Mouse (Mus musculus): ENCODE results near the gene Nkiras2. TPM values are rescaled to one million over a fixed set of nuclear protein-coding genes. Genes with fewer than 3 reads are reported as not detected.

Gene Nkiras2
- polyA plus RNA-seq, 1 experiment from 2014 or later, result 19.7 TPM

DNA sequence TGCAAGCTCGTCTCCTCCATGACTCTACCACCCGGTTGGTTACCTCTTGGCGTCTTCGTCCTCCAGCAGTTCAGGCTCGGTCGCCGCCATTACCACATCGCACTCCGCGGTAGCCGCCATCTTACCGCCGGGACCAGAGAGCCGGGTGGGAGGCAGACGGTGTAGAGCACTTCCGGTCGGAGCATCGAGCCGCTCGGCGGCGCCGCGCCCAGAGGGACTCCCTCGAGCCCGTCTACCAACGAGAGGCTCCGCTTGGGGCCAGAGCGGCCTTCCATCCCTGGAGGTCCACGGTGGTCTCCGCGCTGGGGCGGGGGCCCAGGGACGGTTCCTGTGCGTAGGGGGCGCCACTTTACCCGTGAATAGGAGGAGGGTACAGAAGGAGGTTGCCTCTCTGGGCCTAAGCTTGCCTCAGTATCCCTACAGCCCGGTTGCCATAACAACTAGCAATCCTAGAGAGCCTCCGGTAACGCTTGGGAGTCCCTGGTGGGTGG, 486 bp downstream of the Nkiras2 start:
- ATAC-seq (ENCODE audit: low read depth), result peak; percentile 91

DNA sequence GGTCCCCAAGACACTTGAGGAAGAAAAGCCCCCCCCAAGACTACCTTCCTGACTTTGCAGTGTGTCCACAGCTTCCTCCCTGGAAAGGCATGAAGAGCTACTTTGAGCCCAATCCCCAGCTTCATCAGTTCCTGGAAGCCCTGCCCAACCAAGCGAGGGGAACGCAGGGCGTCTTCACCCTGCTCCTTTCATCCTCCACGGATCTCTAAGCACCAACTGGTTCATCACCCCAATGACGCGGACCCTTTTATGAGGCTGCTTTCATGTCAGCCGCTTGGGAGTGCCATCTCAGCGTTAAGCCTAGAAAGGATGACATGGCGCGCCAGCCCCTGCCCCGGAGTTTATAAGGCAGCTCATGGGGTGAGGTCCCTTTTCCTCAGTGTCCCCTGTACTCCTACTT, 938 bp downstream of the Nkiras2 start, which contains the start of gene Dnajc7:
Gene Dnajc7 (minus strand): TSS at position 187 of the 400 bp plus-strand sequence.
- Histone ChIP-seq H3K9ac (ENCODE audit: low read depth, low read length) (peak within 1 kb of the TSS; percentile 90), H3K4me1 (ENCODE audit: control insufficient read depth, low read depth, low read length) (peaks cover 38% of the 10 kb centered on the region), H3K9me3 (replicated peaks; ENCODE audit: control insufficient read depth, low read length) (no peaks in the 10 kb centered on the region), H3K36me3 (ENCODE audit: control insufficient read depth, insufficient read depth) (peaks cover 3% of the 10 kb centered on the region; the same call in 1 of the 2 replicates), H3K27me3 (ENCODE audit: control insufficient read depth, insufficient read depth, low read depth, low read length) (no peaks in the 10 kb centered on the region), H3K4me3 (ENCODE audit: low read depth, low read length) (peak within 1 kb of the TSS; percentile 95), H3K4me2 (ENCODE audit: low read depth, low read length) (peak within 1 kb of the TSS; percentile 90), H3K27ac (ENCODE audit: low read length) (peak within 1 kb of the TSS; percentile 81)
- WGBS (ENCODE audit: insufficient replicate concordance), result 10% methylated on average over 11 of the region's 11 CpGs
- no peak for ATAC-seq (ENCODE audit: low read depth)

More for the DNA sequence above, 486 bp downstream of the Nkiras2 start:
- peak overlapping the region; percentile 90 for H3K9ac ChIP-seq (ENCODE audit: low read depth, low read length)
- H3K4me3 ChIP-seq (ENCODE audit: low read depth, low read length), result peak overlapping the region; percentile 95
- peaks cover 38% of the 10 kb centered on the region for H3K4me1 ChIP-seq (ENCODE audit: control insufficient read depth, low read depth, low read length)
- H3K27ac ChIP-seq (ENCODE audit: low read length), result peak overlapping the region; percentile 81
- peak overlapping the region; percentile 90 for H3K4me2 ChIP-seq (ENCODE audit: low read depth, low read length)
- no peaks in the 10 kb centered on the region for H3K27me3 ChIP-seq (ENCODE audit: control insufficient read depth, insufficient read depth, low read depth, low read length)
- under 1% methylated on average over 40 of the region's 40 CpGs for WGBS (ENCODE audit: insufficient replicate concordance)
- H3K9me3 ChIP-seq (replicated peaks; ENCODE audit: control insufficient read depth, low read length), result no peaks in the 10 kb centered on the region
- no peaks in the 10 kb centered on the region; the same call in 1 of the 2 replicates for H3K36me3 ChIP-seq (ENCODE audit: control insufficient read depth, insufficient read depth)

DNA sequence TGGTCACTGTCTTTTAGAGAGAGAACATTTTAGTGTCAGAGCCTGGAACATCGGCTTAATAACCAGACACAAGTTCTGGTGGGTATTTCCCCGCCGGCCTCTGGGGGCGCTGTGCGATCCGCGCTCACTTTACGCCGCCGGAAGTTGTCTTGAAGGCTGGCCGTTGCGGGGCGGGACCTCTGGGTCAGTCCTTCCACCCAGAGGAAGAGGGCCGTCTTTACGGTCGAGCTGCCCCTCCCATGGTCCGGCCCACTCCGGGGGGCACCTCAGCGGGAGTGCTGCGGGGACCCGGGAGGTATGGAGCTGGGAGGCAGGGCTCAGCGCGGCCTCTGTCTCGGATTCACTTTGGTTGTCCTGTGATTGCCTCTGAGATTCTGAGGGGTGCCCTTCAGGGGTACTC, 3.7 kb downstream of the Nkiras2 start:
- Histone ChIP-seq H3K9ac (ENCODE audit: low read depth, low read length) (peak overlapping the region; percentile 85), H3K27me3 (ENCODE audit: control insufficient read depth, insufficient read depth, low read depth, low read length) (no peaks in the 10 kb centered on the region), H3K36me3 (ENCODE audit: control insufficient read depth, insufficient read depth) (peaks cover 9% of the 10 kb centered on the region), H3K4me1 (ENCODE audit: control insufficient read depth, low read depth, low read length) (peaks cover 41% of the 10 kb centered on the region), H3K27ac (ENCODE audit: low read length) (peak overlapping the region; percentile 84), H3K4me2 (ENCODE audit: low read depth, low read length) (peak overlapping the region; percentile 64), H3K4me3 (ENCODE audit: low read depth, low read length) (peak overlapping the region; percentile 92), H3K9me3 (replicated peaks; ENCODE audit: control insufficient read depth, low read length) (no peaks in the 10 kb centered on the region)
- peak; percentile 83 for ATAC-seq (ENCODE audit: low read depth)
- WGBS (ENCODE audit: insufficient replicate concordance), result under 1% methylated on average over 23 of the region's 24 CpGs

DNA sequence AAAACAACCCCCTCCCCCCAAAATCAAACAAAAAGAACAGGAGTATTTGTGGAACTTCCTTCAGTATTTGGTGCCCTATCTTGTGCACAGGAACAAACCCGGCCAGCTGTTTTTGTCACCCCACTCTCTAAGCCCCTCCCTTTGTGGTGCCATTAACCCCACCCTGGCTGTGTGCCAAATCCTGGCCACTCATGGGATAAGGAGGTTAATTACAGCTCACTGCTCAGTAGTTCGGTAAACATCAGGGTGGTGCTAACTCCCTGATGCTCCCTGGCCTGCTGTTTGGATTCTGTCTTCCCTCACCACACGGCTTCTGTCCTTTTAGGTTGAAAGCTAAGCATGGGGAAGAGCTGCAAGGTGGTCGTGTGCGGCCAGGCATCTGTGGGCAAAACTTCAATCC, 4.8 kb downstream of the Nkiras2 start:
- H3K9me3 ChIP-seq (replicated peaks; ENCODE audit: control insufficient read depth, low read length), result no peaks in the 10 kb centered on the region
- H3K4me2 ChIP-seq (ENCODE audit: low read depth, low read length), result peak overlapping the region; percentile 64
- H3K9ac ChIP-seq (ENCODE audit: low read depth, low read length), result peak overlapping the region; percentile 2
- peaks cover 31% of the 10 kb centered on the region for H3K4me1 ChIP-seq (ENCODE audit: control insufficient read depth, low read depth, low read length)
- 43% methylated on average over 5 of the region's 5 CpGs for WGBS (ENCODE audit: insufficient replicate concordance)
- H3K36me3 ChIP-seq (ENCODE audit: control insufficient read depth, insufficient read depth), result peaks cover 9% of the 10 kb centered on the region
- no peaks in the 10 kb centered on the region for H3K27me3 ChIP-seq (ENCODE audit: control insufficient read depth, insufficient read depth, low read depth, low read length)
- H3K4me3 ChIP-seq (ENCODE audit: low read depth, low read length), result peak overlapping the region; percentile 92
- H3K27ac ChIP-seq (ENCODE audit: low read length), result 0 out of 2 replicates have a peak overlapping the region, but pooled peaks have one; percentile 19
- no peak for ATAC-seq (ENCODE audit: low read depth)

DNA sequence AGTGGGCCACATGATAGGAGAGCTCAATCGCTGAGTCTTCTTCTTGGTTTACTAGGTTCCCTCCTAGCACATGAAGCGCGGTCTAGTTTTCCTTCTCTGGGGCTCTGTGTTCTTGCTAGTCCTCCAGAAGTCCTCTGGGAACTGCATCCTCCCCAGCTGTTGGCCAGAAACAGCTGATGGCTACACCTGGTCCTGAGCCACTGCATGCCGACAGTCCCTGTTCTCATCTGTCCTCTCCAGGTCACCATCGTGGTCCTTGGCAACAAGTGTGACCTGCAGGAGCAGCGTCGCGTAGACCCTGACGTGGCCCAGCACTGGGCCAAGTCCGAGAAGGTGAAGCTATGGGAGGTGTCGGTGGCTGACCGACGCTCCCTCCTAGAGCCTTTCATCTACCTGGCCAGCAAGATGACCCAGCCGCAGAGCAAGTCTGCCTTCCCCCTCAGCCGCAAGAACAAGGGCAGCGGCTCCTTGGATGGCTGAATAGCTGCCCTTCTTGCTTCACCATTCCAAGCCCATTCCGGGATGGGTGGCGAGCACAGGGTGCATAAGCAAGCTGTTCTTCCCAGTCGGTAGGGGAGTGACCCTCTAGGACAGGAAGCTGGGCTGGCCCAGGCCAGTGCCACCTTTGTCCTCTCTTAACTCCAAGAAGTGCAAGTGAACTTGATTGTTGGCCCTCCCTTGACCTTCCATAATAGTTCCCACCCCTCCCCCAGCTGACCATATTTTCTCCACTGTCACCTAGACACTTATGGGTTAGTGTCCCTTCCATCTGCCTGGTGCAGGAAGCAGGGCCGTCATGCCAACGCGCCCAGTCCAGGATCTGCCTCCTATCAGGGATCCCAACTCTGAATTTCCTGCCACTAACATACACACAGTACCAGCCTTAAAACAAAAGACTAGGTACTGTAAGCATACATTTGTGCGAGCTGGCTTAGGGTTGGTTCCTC, 7.0 kb downstream of the Nkiras2 start:
- Histone ChIP-seq H3K27ac (ENCODE audit: low read length) (peak overlapping the region; percentile 54), H3K9ac (ENCODE audit: low read depth, low read length) (no peak overlapping the region), H3K9me3 (replicated peaks; ENCODE audit: control insufficient read depth, low read length) (no peaks in the 10 kb centered on the region), H3K4me2 (ENCODE audit: low read depth, low read length) (no peak overlapping the region; the same call in 1 of the 2 replicates), H3K36me3 (ENCODE audit: control insufficient read depth, insufficient read depth) (peaks cover 9% of the 10 kb centered on the region), H3K27me3 (ENCODE audit: control insufficient read depth, insufficient read depth, low read depth, low read length) (no peaks in the 10 kb centered on the region), H3K4me1 (ENCODE audit: control insufficient read depth, low read depth, low read length) (peaks cover 25% of the 10 kb centered on the region), H3K4me3 (ENCODE audit: low read depth, low read length) (no peak overlapping the region)
- 83% methylated on average over 23 of the region's 23 CpGs for WGBS (ENCODE audit: insufficient replicate concordance)
- no peak for ATAC-seq (ENCODE audit: low read depth)

DNA sequence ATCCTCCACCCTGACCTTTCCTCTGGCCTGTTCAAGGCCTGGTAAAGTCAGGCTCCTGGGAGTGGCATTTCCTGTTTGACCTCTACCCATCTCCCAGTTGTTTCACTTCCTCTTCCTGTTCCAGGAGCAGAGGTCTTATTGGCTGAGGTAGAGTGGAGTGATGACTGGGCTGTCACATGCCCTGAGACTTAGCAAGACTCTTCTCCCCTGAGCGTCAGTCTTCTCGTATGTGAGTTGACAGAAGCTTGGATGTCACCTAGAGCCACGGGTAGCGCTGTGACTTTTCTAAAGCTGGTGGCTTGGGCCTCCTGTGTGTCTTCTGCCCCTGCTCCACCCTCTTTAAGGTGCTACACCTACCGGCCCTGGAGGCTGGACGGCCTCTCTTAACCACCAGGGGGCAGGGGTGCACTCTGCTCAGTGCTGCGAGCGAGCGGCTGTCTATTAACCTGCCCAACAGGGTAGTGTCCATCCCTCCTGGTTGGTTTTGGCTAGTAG, 7.7 kb downstream of the Nkiras2 start:
- Histone ChIP-seq H3K4me3 (ENCODE audit: low read depth, low read length) (no peak overlapping the region), H3K36me3 (ENCODE audit: control insufficient read depth, insufficient read depth) (peaks cover 9% of the 10 kb centered on the region), H3K4me2 (ENCODE audit: low read depth, low read length) (peak overlapping the region; percentile 17; the same call in 1 of the 2 replicates), H3K27me3 (ENCODE audit: control insufficient read depth, insufficient read depth, low read depth, low read length) (no peaks in the 10 kb centered on the region), H3K9ac (ENCODE audit: low read depth, low read length) (no peak overlapping the region), H3K27ac (ENCODE audit: low read length) (peak overlapping the region; percentile 57; the same call in 1 of the 2 replicates), H3K4me1 (ENCODE audit: control insufficient read depth, low read depth, low read length) (peaks cover 25% of the 10 kb centered on the region), H3K9me3 (replicated peaks; ENCODE audit: control insufficient read depth, low read length) (no peaks in the 10 kb centered on the region)
- 12% methylated on average over 9 of the region's 9 CpGs for WGBS (ENCODE audit: insufficient replicate concordance)
- peak; percentile 46 for ATAC-seq (ENCODE audit: low read depth)

DNA sequence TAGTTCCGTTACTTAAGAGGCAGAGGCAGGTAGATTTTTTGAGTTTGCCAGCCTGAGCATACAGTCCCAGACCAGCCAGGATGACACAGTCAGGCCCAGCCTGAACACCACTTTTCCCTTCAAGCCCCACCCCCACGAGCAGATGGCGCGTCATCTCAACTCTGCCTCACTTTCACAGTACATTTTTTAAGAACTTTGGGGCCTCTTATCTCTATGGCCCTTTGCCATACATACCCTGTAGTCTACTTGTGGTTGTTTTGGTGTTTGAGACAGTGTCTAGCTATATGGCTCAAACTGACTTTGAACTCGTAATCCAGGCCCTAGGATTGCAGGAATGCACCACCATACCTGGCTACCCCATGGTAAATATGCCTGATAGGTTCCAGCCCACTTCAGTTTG, 9.0 kb downstream of the Nkiras2 start:
- Histone ChIP-seq H3K4me3 (ENCODE audit: low read depth, low read length) (no peak overlapping the region), H3K4me1 (ENCODE audit: control insufficient read depth, low read depth, low read length) (peaks cover 21% of the 10 kb centered on the region), H3K36me3 (ENCODE audit: control insufficient read depth, insufficient read depth) (peaks cover 9% of the 10 kb centered on the region), H3K27ac (ENCODE audit: low read length) (no peak overlapping the region), H3K4me2 (ENCODE audit: low read depth, low read length) (no peak overlapping the region), H3K9ac (ENCODE audit: low read depth, low read length) (no peak overlapping the region), H3K9me3 (replicated peaks; ENCODE audit: control insufficient read depth, low read length) (no peaks in the 10 kb centered on the region), H3K27me3 (ENCODE audit: control insufficient read depth, insufficient read depth, low read depth, low read length) (no peaks in the 10 kb centered on the region)
- no peak for ATAC-seq (ENCODE audit: low read depth)
- WGBS (ENCODE audit: insufficient replicate concordance), result 52% methylated on average over 5 of the region's 5 CpGs

DNA sequence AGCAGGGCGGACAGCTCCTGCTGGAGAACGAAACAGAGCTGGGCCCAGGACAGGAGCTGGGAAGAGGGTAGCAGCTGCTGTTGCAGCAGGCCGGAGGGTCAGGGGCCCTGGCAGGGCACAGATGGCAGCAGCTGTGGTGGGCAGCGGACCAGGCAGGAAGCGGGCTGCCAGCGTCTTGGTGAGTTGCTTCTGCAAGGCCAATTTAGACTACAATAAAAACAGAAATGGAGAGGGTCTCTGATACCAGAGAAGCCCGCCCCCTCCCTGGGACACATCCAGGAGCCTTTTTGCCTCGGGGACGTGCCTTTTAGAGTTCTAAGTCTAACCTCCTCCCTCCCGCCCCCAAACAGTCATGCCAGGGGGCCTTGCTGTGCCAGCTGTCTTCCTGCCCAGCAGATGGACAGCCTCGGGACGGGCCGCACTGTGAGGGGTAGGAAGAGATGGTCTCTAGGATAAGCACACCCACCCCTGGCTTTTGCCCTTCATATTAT, 9.9 kb downstream of the Nkiras2 start:
- Histone ChIP-seq H3K27ac (ENCODE audit: low read length) (no peak overlapping the region), H3K36me3 (ENCODE audit: control insufficient read depth, insufficient read depth) (peaks cover 9% of the 10 kb centered on the region), H3K27me3 (ENCODE audit: control insufficient read depth, insufficient read depth, low read depth, low read length) (no peaks in the 10 kb centered on the region), H3K4me2 (ENCODE audit: low read depth, low read length) (no peak overlapping the region), H3K9ac (ENCODE audit: low read depth, low read length) (no peak overlapping the region), H3K4me3 (ENCODE audit: low read depth, low read length) (no peak overlapping the region), H3K9me3 (replicated peaks; ENCODE audit: control insufficient read depth, low read length) (no peaks in the 10 kb centered on the region), H3K4me1 (ENCODE audit: control insufficient read depth, low read depth, low read length) (peaks cover 17% of the 10 kb centered on the region)
- 57% methylated on average over 13 of the region's 13 CpGs for WGBS (ENCODE audit: insufficient replicate concordance)
- ATAC-seq (ENCODE audit: low read depth), result no peak
